Mouse (Mus musculus) MEL (cell line): ENCODE data around the gene Sertad2. TPM values are rescaled to one million over a fixed set of nuclear protein-coding genes. Genes with fewer than 3 reads are reported as not detected.

Experiments used
- DNase-seq: peaks from one replicate; pipeline ENCODE4 v3.0.0; 2011; ENCODE audit warnings: low read depth, low spot score
- H3K27ac ChIP-seq: 2 replicates; pipeline ENCODE4 v1.5.1; 2012; ENCODE audit warnings: low read depth, mild to moderate bottlenecking, control low read depth, low read length, moderate library complexity; ENCODE audit not compliant: control insufficient read depth
- H3K27me3 ChIP-seq, 2 experiments: fragments of 150-350 bp in 1 of 2; sonication (generic) in 1 of 2; 2 replicates each; pipeline ENCODE4 v1.6.1; 2012; ENCODE audit warnings: low read length in 2 of 2, mild to moderate bottlenecking in 2 of 2, improper control_type of control experiment in 1 of 2, moderate library complexity in 1 of 2; ENCODE audit not compliant: insufficient read depth in 2 of 2, control insufficient read depth in 1 of 2
- H3K36me3 ChIP-seq, 2 experiments: 2 replicates each; pipeline ENCODE4 v1.6.1; 2012 to 2014; ENCODE audit warnings: low read length in 2 of 2, improper control_type of control experiment in 1 of 2, inconsistent platforms in 1 of 2, mild to moderate bottlenecking in 1 of 2; ENCODE audit not compliant: insufficient read depth in 2 of 2, control insufficient read depth in 1 of 2
- H3K4me1 ChIP-seq, 2 experiments: fragments of 150-350 bp in 1 of 2; sonication (generic) in 1 of 2; 2 replicates each; pipeline ENCODE4 v1.6.1; 2012; ENCODE audit warnings: low read length in 2 of 2, improper control_type of control experiment in 1 of 2, mild to moderate bottlenecking in 1 of 2; ENCODE audit not compliant: insufficient read depth in 2 of 2, control insufficient read depth in 1 of 2
- H3K4me3 ChIP-seq, 2 experiments: fragments of 150-350 bp in 1 of 2; sonication (generic) in 1 of 2; 2 replicates each; pipeline ENCODE4 v1.5.1; 2012; ENCODE audit warnings: low read depth in 2 of 2, low read length in 2 of 2, mild to moderate bottlenecking in 2 of 2, moderate library complexity in 2 of 2, control low read depth in 1 of 2, improper control_type of control experiment in 1 of 2; ENCODE audit not compliant: control insufficient read depth in 1 of 2, insufficient read depth in 1 of 2
- H3K79me2 ChIP-seq: 2 replicates; pipeline ENCODE4 v1.6.1; 2012; ENCODE audit warnings: mild to moderate bottlenecking, low read length, moderate library complexity; ENCODE audit not compliant: control insufficient read depth, poor library complexity, insufficient read depth
- H3K9ac ChIP-seq: 2 replicates; pipeline ENCODE4 v1.6.1; 2012; ENCODE audit warnings: low read depth, mild to moderate bottlenecking, control low read depth, low read length, moderate library complexity; ENCODE audit not compliant: control insufficient read depth, poor library complexity, severe bottlenecking
- H3K9me3 ChIP-seq: fragments of 150-350 bp; sonication (generic); replicated peaks from 2 replicates; pipeline ENCODE4 v1.6.1; 2012; ENCODE audit warnings: mild to moderate bottlenecking, low read length, improper control_type of control experiment, moderate library complexity; ENCODE audit not compliant: insufficient read depth
- BHLHE40 ChIP-seq: IDR thresholded peaks from 2 replicates; pipeline ENCODE4 v1.6.1; 2012; ENCODE audit warnings: low read depth, mild to moderate bottlenecking, inconsistent platforms, low read length, improper control_type of control experiment, borderline replicate concordance
- CHD1 ChIP-seq: IDR thresholded peaks from 2 replicates; pipeline ENCODE4 v1.6.1; 2012; ENCODE audit warnings: low read depth, mild to moderate bottlenecking, inconsistent platforms, low read length, improper control_type of control experiment
- CTCF ChIP-seq, 3 experiments: IDR thresholded peaks in 2 of 3; conservative IDR thresholded peaks in 1 of 3; 2 replicates each; pipeline ENCODE4 v1.5.1; 2011 to 2012; ENCODE audit warnings: low read length in 3 of 3, low read depth in 2 of 3, mild to moderate bottlenecking in 2 of 3, improper control_type of control experiment in 1 of 3, inconsistent platforms in 1 of 3, mixed read lengths in 1 of 3, moderate library complexity in 1 of 3; ENCODE audit not compliant: control insufficient read depth in 1 of 3, insufficient read depth in 1 of 3, poor library complexity in 1 of 3, severe bottlenecking in 1 of 3
- ELF1 ChIP-seq: IDR thresholded peaks from 2 replicates; pipeline ENCODE4 v1.6.1; 2014; ENCODE audit warnings: low read depth, mild to moderate bottlenecking, inconsistent platforms, low read length, improper control_type of control experiment, moderate library complexity
- EP300 ChIP-seq, 2 experiments: IDR thresholded peaks; 2 replicates each; pipeline ENCODE4 v1.6.1; 2011; ENCODE audit warnings: improper control_type of control experiment in 2 of 2, low read length in 2 of 2, low read depth in 1 of 2, mild to moderate bottlenecking in 1 of 2
- ETS1 ChIP-seq: IDR thresholded peaks from 2 replicates; pipeline ENCODE4 v1.6.1; 2012; ENCODE audit warnings: low read depth, mild to moderate bottlenecking, inconsistent platforms, low read length, improper control_type of control experiment, moderate library complexity
- GATA1 ChIP-seq: IDR thresholded peaks from 2 replicates; pipeline ENCODE4 v1.6.1; 2011; ENCODE audit warnings: low read depth, low read length, improper control_type of control experiment
- MAX ChIP-seq: IDR thresholded peaks from 2 replicates; pipeline ENCODE4 v1.6.1; 2011; ENCODE audit warnings: low read length, improper control_type of control experiment
- MAZ ChIP-seq: IDR thresholded peaks from 2 replicates; pipeline ENCODE4 v1.6.1; 2012; ENCODE audit warnings: low read depth, mild to moderate bottlenecking, inconsistent platforms, low read length, improper control_type of control experiment
- MEF2A ChIP-seq: IDR thresholded peaks from 2 replicates; pipeline ENCODE4 v1.6.1; 2014; ENCODE audit warnings: low read depth, mild to moderate bottlenecking, inconsistent platforms, low read length, improper control_type of control experiment; ENCODE audit not compliant: poor library complexity, insufficient replicate concordance, severe bottlenecking; ENCODE audit errors: extremely low read depth
- MXI1 ChIP-seq: IDR thresholded peaks from 2 replicates; pipeline ENCODE4 v1.6.1; 2011; ENCODE audit warnings: mild to moderate bottlenecking, low read depth, low read length, improper control_type of control experiment
- MYC ChIP-seq: IDR thresholded peaks from 2 replicates; pipeline ENCODE4 v1.6.1; 2011; ENCODE audit warnings: low read depth, mild to moderate bottlenecking, low read length, improper control_type of control experiment, moderate library complexity
- NELFE ChIP-seq: IDR thresholded peaks from 2 replicates; pipeline ENCODE4 v1.6.1; 2011; ENCODE audit warnings: low read depth, low read length, improper control_type of control experiment
- POLR2A ChIP-seq, 2 experiments: IDR thresholded peaks; 2 replicates each; pipeline ENCODE4 v1.6.1; 2011 to 2012; ENCODE audit warnings: low read length in 2 of 2, mild to moderate bottlenecking in 2 of 2, control low read depth in 1 of 2, improper control_type of control experiment in 1 of 2, low read depth in 1 of 2, moderate library complexity in 1 of 2; ENCODE audit not compliant: control insufficient read depth in 1 of 2, insufficient read depth in 1 of 2, poor library complexity in 1 of 2
- POLR2AphosphoS2 ChIP-seq: IDR thresholded peaks from 2 replicates; pipeline ENCODE4 v1.6.1; 2011; ENCODE audit warnings: low read length, improper control_type of control experiment
- SIN3A ChIP-seq: IDR thresholded peaks from 2 replicates; pipeline ENCODE4 v1.6.1; 2012; ENCODE audit warnings: low read length, improper control_type of control experiment, inconsistent platforms
- TBP ChIP-seq: IDR thresholded peaks from 2 replicates; pipeline ENCODE4 v1.8.0; 2011; ENCODE audit warnings: low read depth, low read length, improper control_type of control experiment
- TCF12 ChIP-seq: IDR thresholded peaks from 2 replicates; pipeline ENCODE4 v1.6.1; 2014; ENCODE audit warnings: low read depth, mild to moderate bottlenecking, inconsistent platforms, low read length, improper control_type of control experiment, moderate library complexity
- USF1 ChIP-seq: IDR thresholded peaks from 2 replicates; pipeline ENCODE4 v1.6.1; 2014; ENCODE audit warnings: low read depth, mild to moderate bottlenecking, inconsistent platforms, low read length, improper control_type of control experiment, moderate library complexity
- USF2 ChIP-seq, 2 experiments: IDR thresholded peaks; 2 replicates each; pipeline ENCODE4 v1.6.1; 2011 to 2012; ENCODE audit warnings: improper control_type of control experiment in 2 of 2, low read length in 2 of 2, borderline replicate concordance in 1 of 2, inconsistent platforms in 1 of 2, low read depth in 1 of 2, mild to moderate bottlenecking in 1 of 2; ENCODE audit not compliant: insufficient read depth in 1 of 2
- ZMIZ1 ChIP-seq: IDR thresholded peaks from 2 replicates; pipeline ENCODE4 v1.6.1; 2012; ENCODE audit warnings: low read depth, mild to moderate bottlenecking, inconsistent platforms, low read length, improper control_type of control experiment, moderate library complexity
- polyA plus RNA-seq, 2 experiments: library from polyadenylated mRNA; stranded (reverse) in 1 of 2; unstranded in 1 of 2; fragments of >175 nt in 1 of 2; fragments of >200 nt in 1 of 2; gene quantifications; 2 replicates each; pipeline versions ENCODE4 v1.2.1 to v1.2.4; 2012; ENCODE audit warnings: low replicate concordance in 2 of 2, low read depth in 1 of 2; ENCODE audit not compliant: insufficient read length in 2 of 2, insufficient read depth in 1 of 2, missing spikeins in 1 of 2
- total RNA-seq: library from RNA; depleted of rRNA; stranded (reverse); fragments of 300-350 nt; gene quantifications from 2 replicates; pipeline ENCODE4 v1.2.3, GENCODE M21; 2012

The Sertad2 gene
- total and polyA plus RNA-seq, 3 experiments: 7.0 to 11.5 TPM; not detected in 1

- H3K79me2 ChIP-seq: peaks cover 28% of the 10 kb centered on the region
- H3K27me3 ChIP-seq: no peaks in the 10 kb centered on the region
- H3K4me1 ChIP-seq: peaks cover 16 to 33% of the 10 kb centered on the region in 2 experiments
- peaks cover 0 to 39% of the 10 kb centered on the region in 2 experiments; a peak in 2 of 4 replicates for H3K36me3 ChIP-seq
- H3K27ac ChIP-seq: peak overlapping the region; percentile 91
- peak in 1 of 2 experiments; percentile 78; a peak in 3 of 4 replicates for TF ChIP-seq POLR2A (IDR thresholded peaks at IDR 0.05; ENCODE audit: control insufficient read depth in 1 of 2, insufficient read depth in 1 of 2, low read depth in 1 of 2, low read length in 2 of 2, poor library complexity in 1 of 2)
- no peak for TF ChIP-seq USF2 (IDR thresholded peaks at IDR 0.05; ENCODE audit: borderline replicate concordance in 1 of 2, insufficient read depth in 1 of 2, low read depth in 1 of 2, low read length in 2 of 2)
- peak; percentile 53; the same call in 1 of the 2 replicates for TF ChIP-seq MYC
- TF ChIP-seq TCF12: no peak
- no peak for TF ChIP-seq CHD1
- no peak for TF ChIP-seq CTCF (IDR thresholded peaks at IDR 0.05 in 2 of 3, conservative IDR thresholded peaks at IDR 0.05 in 1 of 3; ENCODE audit: control insufficient read depth in 1 of 3, insufficient read depth in 1 of 3, low read depth in 2 of 3, low read length in 3 of 3, poor library complexity in 1 of 3, severe bottlenecking in 1 of 3)
- peak; percentile 60 for TF ChIP-seq GATA1
- TF ChIP-seq ZMIZ1: peak; percentile 64; the same call in 1 of the 2 replicates
- TF ChIP-seq ETS1: peak; percentile 30; the same call in 1 of the 2 replicates
- TF ChIP-seq EP300 (IDR thresholded peaks at IDR 0.05; ENCODE audit: low read depth in 1 of 2, low read length in 2 of 2): no peak
- TF ChIP-seq MAZ: peak; percentile 20
- TF ChIP-seq SIN3A: peak; percentile 59
- no peak for TF ChIP-seq MXI1
- peak; percentile 65 for TF ChIP-seq NELFE
- 0 out of 2 replicates have a peak, but pooled peaks have one; percentile 24 for TF ChIP-seq MAX
- peak; percentile 67 for TF ChIP-seq POLR2AphosphoS2
- TF ChIP-seq MEF2A: peak; percentile 17; the same call in 1 of the 2 replicates
- TF ChIP-seq TBP: peak; percentile 86
- TF ChIP-seq BHLHE40: no peak
- peak; percentile 73 for TF ChIP-seq ELF1
- TF ChIP-seq USF1: no peak
- no peaks in the 10 kb centered on the region for H3K9me3 ChIP-seq
- H3K4me3 ChIP-seq: peak overlapping the region; percentile 90 to 91
- DNase-seq: peak; percentile 97
- peak overlapping the region; percentile 81 for H3K9ac ChIP-seq
Measured at GRCm38 (mm10) chr11:20631026-20631940, 88.2 kb downstream of the Sertad2 start.
